Mouse (Mus musculus) heart, adult 9 months (tissue): ENCODE measurements at regions not wholly inside any gene's neighbourhood (a gene's known extent, or its start where the extent isn't known, plus 50 kb on each side); places are given as distances from the start of the nearest gene placed in this dataset.

Experiments
- DNase-seq, 2 experiments: peaks; one replicate each; pipeline ENCODE4 v3.0.0; 2022; ENCODE audit warnings: low spot score in 2 of 2

GRCm38 (mm10) chr12:45437271-45437670 is 362.8 kb upstream of the Stxbp6 start:
- DNase-seq, result no peak

- no peak for DNase-seq
Measured at GRCm38 (mm10) chr12:45399436-45399835, 324.9 kb upstream of the Stxbp6 start.

GRCm38 (mm10) chr12:45384864-45385263 is 310.4 kb upstream of the Stxbp6 start:
- no peak for DNase-seq
